Mouse (Mus musculus): ENCODE results near the gene Ccdc28b. TPM values are rescaled to one million over a fixed set of nuclear protein-coding genes. Genes with fewer than 3 reads are reported as not detected.

Gene Ccdc28b
- polyA plus RNA-seq, 1 experiment from 2014 or later, result 41.4 TPM

GRCm38 (mm10) chr4:129610026-129610425 lies 13.7 kb downstream of the Ccdc28b start:
- no peak for ATAC-seq (replicated peaks; ENCODE audit: insufficient number of reproducible peaks, low FRiP score, low TSS enrichment)
- peaks cover 11% of the 10 kb centered on the region for H3K36me3 ChIP-seq (ENCODE audit: control insufficient read depth, insufficient read depth, low read length)
- no peaks in the 10 kb centered on the region for H3K4me1 ChIP-seq (ENCODE audit: control insufficient read depth, insufficient read depth, low read length)
- H3K9ac ChIP-seq (ENCODE audit: low read depth, low read length), result no peak overlapping the region
- no peaks in the 10 kb centered on the region for H3K9me3 ChIP-seq (replicated peaks; ENCODE audit: control insufficient read depth, low read length)
- no peaks in the 10 kb centered on the region for H3K27me3 ChIP-seq (ENCODE audit: control insufficient read depth, insufficient read depth, low read length)
- no peak overlapping the region for H3K4me2 ChIP-seq
- WGBS (ENCODE audit: insufficient replicate concordance), result 84% methylated on average over 4 of the region's 4 CpGs
- no peak overlapping the region for H3K4me3 ChIP-seq (ENCODE audit: low read depth, low read length)
- H3K27ac ChIP-seq (ENCODE audit: low read depth, low read length), result no peak overlapping the region

- 79% methylated on average over 12 of the region's 12 CpGs for WGBS (ENCODE audit: insufficient replicate concordance)
- Histone ChIP-seq H3K27ac (ENCODE audit: low read depth, low read length) (no peak overlapping the region), H3K36me3 (ENCODE audit: control insufficient read depth, insufficient read depth, low read length) (peaks cover 18% of the 10 kb centered on the region), H3K9me3 (replicated peaks; ENCODE audit: control insufficient read depth, low read length) (no peaks in the 10 kb centered on the region), H3K4me1 (ENCODE audit: control insufficient read depth, insufficient read depth, low read length) (no peaks in the 10 kb centered on the region), H3K9ac (ENCODE audit: low read depth, low read length) (no peak overlapping the region), H3K4me2 (no peak overlapping the region), H3K4me3 (ENCODE audit: low read depth, low read length) (no peak overlapping the region), H3K27me3 (ENCODE audit: control insufficient read depth, insufficient read depth, low read length) (no peaks in the 10 kb centered on the region)
- ATAC-seq (replicated peaks; ENCODE audit: insufficient number of reproducible peaks, low FRiP score, low TSS enrichment), result no peak
These were observed 14.6 kb downstream of the Ccdc28b start for GRCm38 (mm10) chr4:129609139-129609631.

- H3K36me3 ChIP-seq (ENCODE audit: control insufficient read depth, insufficient read depth, low read length), result peaks cover 18% of the 10 kb centered on the region
- no peaks in the 10 kb centered on the region for H3K9me3 ChIP-seq (replicated peaks; ENCODE audit: control insufficient read depth, low read length)
- H3K27me3 ChIP-seq (ENCODE audit: control insufficient read depth, insufficient read depth, low read length), result no peaks in the 10 kb centered on the region
- no peak overlapping the region for H3K27ac ChIP-seq (ENCODE audit: low read depth, low read length)
- peak overlapping the region; percentile 34; the same call in 1 of the 2 replicates for H3K9ac ChIP-seq (ENCODE audit: low read depth, low read length)
- ATAC-seq (replicated peaks; ENCODE audit: insufficient number of reproducible peaks, low FRiP score, low TSS enrichment), result peak; percentile 49; the same call in 1 of the 2 replicates
- H3K4me1 ChIP-seq (ENCODE audit: control insufficient read depth, insufficient read depth, low read length), result no peaks in the 10 kb centered on the region
- 32% methylated on average over 7 of the region's 7 CpGs for WGBS (ENCODE audit: insufficient replicate concordance)
- no peak overlapping the region for H3K4me2 ChIP-seq
- no peak overlapping the region for H3K4me3 ChIP-seq (ENCODE audit: low read depth, low read length)
These were observed 15.2 kb downstream of the Ccdc28b start for GRCm38 (mm10) chr4:129608426-129609025.

GRCm38 (mm10) chr4:129600233-129601158 lies 23.3 kb downstream of the Ccdc28b start, which contains the start of the genes Eif3i and Tmem234:
Gene Eif3i (minus strand): TSS chr4:129600648.
Gene Tmem234 (plus strand): TSS chr4:129600668.
- Histone ChIP-seq H3K27ac (ENCODE audit: low read depth, low read length) (peak within 1 kb of the TSS; percentile 71), H3K36me3 (ENCODE audit: control insufficient read depth, insufficient read depth, low read length) (peaks cover 14% of the 10 kb centered on the region), H3K9ac (ENCODE audit: low read depth, low read length) (peak within 1 kb of the TSS; percentile 97), H3K4me1 (ENCODE audit: control insufficient read depth, insufficient read depth, low read length) (peaks cover 15% of the 10 kb centered on the region), H3K4me2 (peak within 1 kb of the TSS; percentile 89), H3K9me3 (replicated peaks; ENCODE audit: control insufficient read depth, low read length) (no peaks in the 10 kb centered on the region), H3K4me3 (ENCODE audit: low read depth, low read length) (peak within 1 kb of the TSS; percentile 92), H3K27me3 (ENCODE audit: control insufficient read depth, insufficient read depth, low read length) (no peaks in the 10 kb centered on the region)
- under 1% methylated on average over 74 of the region's 74 CpGs for WGBS (ENCODE audit: insufficient replicate concordance)
- peak; percentile 81 for ATAC-seq (replicated peaks; ENCODE audit: insufficient number of reproducible peaks, low FRiP score, low TSS enrichment)

- Histone ChIP-seq H3K9ac (ENCODE audit: low read depth, low read length) (no peak overlapping the region), H3K27me3 (ENCODE audit: control insufficient read depth, insufficient read depth, low read length) (no peaks in the 10 kb centered on the region), H3K4me3 (ENCODE audit: low read depth, low read length) (no peak overlapping the region), H3K9me3 (replicated peaks; ENCODE audit: control insufficient read depth, low read length) (no peaks in the 10 kb centered on the region), H3K36me3 (ENCODE audit: control insufficient read depth, insufficient read depth, low read length) (peaks cover 23% of the 10 kb centered on the region), H3K4me1 (ENCODE audit: control insufficient read depth, insufficient read depth, low read length) (peaks cover 9% of the 10 kb centered on the region), H3K4me2 (no peak overlapping the region), H3K27ac (ENCODE audit: low read depth, low read length) (no peak overlapping the region)
- ATAC-seq (replicated peaks; ENCODE audit: insufficient number of reproducible peaks, low FRiP score, low TSS enrichment), result no peak
- 55% methylated on average over 4 of the region's 4 CpGs for WGBS (ENCODE audit: insufficient replicate concordance)
These were observed 34.9 kb downstream of the Ccdc28b start for GRCm38 (mm10) chr4:129588865-129589264.

GRCm38 (mm10) chr4:129586943-129587342 lies 36.8 kb downstream of the Ccdc28b start:
- Histone ChIP-seq H3K4me1 (ENCODE audit: control insufficient read depth, insufficient read depth, low read length) (peaks cover 9% of the 10 kb centered on the region), H3K27me3 (ENCODE audit: control insufficient read depth, insufficient read depth, low read length) (no peaks in the 10 kb centered on the region), H3K4me3 (ENCODE audit: low read depth, low read length) (no peak overlapping the region), H3K27ac (ENCODE audit: low read depth, low read length) (no peak overlapping the region), H3K36me3 (ENCODE audit: control insufficient read depth, insufficient read depth, low read length) (peaks cover 9% of the 10 kb centered on the region), H3K4me2 (no peak overlapping the region), H3K9ac (ENCODE audit: low read depth, low read length) (no peak overlapping the region), H3K9me3 (replicated peaks; ENCODE audit: control insufficient read depth, low read length) (no peaks in the 10 kb centered on the region)
- no peak for ATAC-seq (replicated peaks; ENCODE audit: insufficient number of reproducible peaks, low FRiP score, low TSS enrichment)
- WGBS (ENCODE audit: insufficient replicate concordance), result 35% methylated on average over 1 of the region's 1 CpGs

GRCm38 (mm10) chr4:129585773-129586172 lies 38.0 kb downstream of the Ccdc28b start:
- no peaks in the 10 kb centered on the region for H3K36me3 ChIP-seq (ENCODE audit: control insufficient read depth, insufficient read depth, low read length)
- H3K4me3 ChIP-seq (ENCODE audit: low read depth, low read length), result peak overlapping the region; percentile 55; the same call in 1 of the 2 replicates
- peaks cover 9% of the 10 kb centered on the region for H3K4me1 ChIP-seq (ENCODE audit: control insufficient read depth, insufficient read depth, low read length)
- no peaks in the 10 kb centered on the region for H3K27me3 ChIP-seq (ENCODE audit: control insufficient read depth, insufficient read depth, low read length)
- H3K9ac ChIP-seq (ENCODE audit: low read depth, low read length), result no peak overlapping the region; the same call in 1 of the 2 replicates
- peak overlapping the region; percentile 79 for H3K4me2 ChIP-seq
- no peak for ATAC-seq (replicated peaks; ENCODE audit: insufficient number of reproducible peaks, low FRiP score, low TSS enrichment)
- no peak overlapping the region for H3K27ac ChIP-seq (ENCODE audit: low read depth, low read length)
- WGBS (ENCODE audit: insufficient replicate concordance), result 59% methylated on average over 9 of the region's 9 CpGs
- no peaks in the 10 kb centered on the region for H3K9me3 ChIP-seq (replicated peaks; ENCODE audit: control insufficient read depth, low read length)

- Histone ChIP-seq H3K4me3 (ENCODE audit: low read depth, low read length) (peak overlapping the region; percentile 55), H3K4me2 (peak overlapping the region; percentile 79), H3K27ac (ENCODE audit: low read depth, low read length) (peak overlapping the region; percentile 62), H3K9ac (ENCODE audit: low read depth, low read length) (peak overlapping the region; percentile 70), H3K27me3 (ENCODE audit: control insufficient read depth, insufficient read depth, low read length) (no peaks in the 10 kb centered on the region), H3K36me3 (ENCODE audit: control insufficient read depth, insufficient read depth, low read length) (no peaks in the 10 kb centered on the region), H3K9me3 (replicated peaks; ENCODE audit: control insufficient read depth, low read length) (no peaks in the 10 kb centered on the region), H3K4me1 (ENCODE audit: control insufficient read depth, insufficient read depth, low read length) (peaks cover 9% of the 10 kb centered on the region)
- WGBS (ENCODE audit: insufficient replicate concordance), result 3% methylated on average over 36 of the region's 36 CpGs
- ATAC-seq (replicated peaks; ENCODE audit: insufficient number of reproducible peaks, low FRiP score, low TSS enrichment), result peak; percentile 66
These were observed 38.7 kb downstream of the Ccdc28b start for GRCm38 (mm10) chr4:129584884-129585608.

Measured in heart, embryonic 11.5 days (tissue).